Mouse (Mus musculus) macrophage (primary cell): Measurements from ENCODE around the gene Pdlim7. TPM values are rescaled to one million over a fixed set of nuclear protein-coding genes. Genes with fewer than 3 reads are reported as not detected.

Experiments used
- H3K27ac ChIP-seq: fragments of 350-480 bp; formaldehyde crosslinking; 2 replicates; pipeline ENCODE4 v1.9.0; 2021
- H3K36me3 ChIP-seq: fragments of 350-480 bp; formaldehyde crosslinking; 2 replicates; pipeline ENCODE4 v1.9.0; 2021; ENCODE audit errors: inconsistent target
- H3K4me3 ChIP-seq: fragments of 350-480 bp; formaldehyde crosslinking; 2 replicates; pipeline ENCODE4 v1.9.0; 2021; ENCODE audit errors: inconsistent target
- H3K79me2 ChIP-seq: fragments of 350-480 bp; formaldehyde crosslinking; 2 replicates; pipeline ENCODE4 v1.9.0; 2021; ENCODE audit errors: inconsistent target
- WGBS: methylation state at CpG from one replicate; pipeline ENCODE4 v1.1.7; 2026; ENCODE audit warnings: inconsistent platforms; ENCODE audit not compliant: missing documents; 5-methylcytosine and 5-hydroxymethylcytosine counted together
- polyA plus RNA-seq: library from polyadenylated mRNA; stranded (reverse); fragments of 250-400 nt; gene quantifications from 3 replicates; pipeline ENCODE4 v1.2.4, GENCODE M21; 2018; ENCODE audit warnings: inconsistent platforms

The Pdlim7 gene
- polyA plus RNA-seq, 1 experiment from 2014 or later = 0.44 TPM

DNA sequence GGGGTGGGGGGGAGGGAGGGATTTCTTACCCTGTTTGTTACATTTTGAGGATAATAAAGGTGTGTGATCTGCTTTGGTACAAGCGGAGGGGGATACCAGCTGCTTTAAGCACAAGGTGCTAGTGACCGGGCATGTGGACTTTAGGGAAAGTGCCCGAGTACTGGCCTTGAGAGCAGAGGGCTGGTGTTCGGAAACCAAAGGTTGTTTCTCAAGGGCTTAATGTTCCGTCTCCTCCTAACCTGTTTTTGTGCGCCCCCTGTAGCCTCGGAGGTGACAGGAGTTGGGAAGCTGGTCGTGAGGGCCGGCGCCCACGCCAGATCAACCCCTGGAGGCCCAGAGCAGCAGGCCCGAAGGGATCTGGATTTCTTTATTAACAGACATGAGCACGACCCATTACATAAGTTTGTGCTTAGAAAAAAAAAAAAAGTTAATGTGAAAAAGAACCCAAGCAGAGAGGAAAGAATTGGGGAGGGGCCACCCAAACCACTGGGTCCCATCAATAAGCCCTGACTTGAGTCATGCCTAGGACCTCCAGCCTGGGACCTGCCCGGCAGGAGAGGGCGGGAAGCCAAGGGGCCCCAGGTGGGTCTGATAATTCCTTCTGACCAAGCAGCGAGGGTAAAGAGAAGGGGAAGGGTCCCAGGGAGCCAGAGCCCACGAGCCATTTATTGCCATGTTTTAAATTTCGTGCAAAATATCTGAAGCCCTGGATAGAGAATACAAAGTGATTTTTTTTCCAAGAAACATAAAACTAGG, 40.2 kb downstream of the Pdlim7 start:
- no peak overlapping the region for H3K4me3 ChIP-seq
- no peaks in the 10 kb centered on the region for H3K36me3 ChIP-seq
- no peaks in the 10 kb centered on the region for H3K79me2 ChIP-seq
- 37% methylated on average over 18 of the region's 18 CpGs for WGBS
- H3K27ac ChIP-seq = no peak overlapping the region

- Histone ChIP-seq H3K4me3 (no peak overlapping the region), H3K79me2 (no peaks in the 10 kb centered on the region), H3K36me3 (no peaks in the 10 kb centered on the region), H3K27ac (no peak overlapping the region)
- 1% methylated on average over 100 of the region's 103 CpGs for WGBS
Measured at GRCm38 (mm10) chr13:55472132-55473022, 41.1 kb downstream of the Pdlim7 start.

DNA sequence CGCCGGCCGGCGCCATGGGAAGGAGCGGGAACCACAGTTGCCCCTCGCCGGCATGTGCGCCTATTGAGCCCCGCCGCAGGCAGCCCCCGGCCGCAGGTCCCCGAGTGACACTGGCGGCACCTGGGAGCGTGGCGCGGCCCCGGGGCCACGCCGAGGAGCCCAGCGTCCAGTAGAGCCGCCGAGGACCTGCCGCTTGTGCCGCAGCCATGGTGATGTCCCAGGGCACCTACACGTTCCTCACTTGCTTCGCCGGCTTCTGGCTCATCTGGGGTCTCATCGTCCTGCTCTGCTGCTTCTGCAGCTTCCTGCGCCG, 41.7 kb downstream of the Pdlim7 start:
- no peaks in the 10 kb centered on the region for H3K36me3 ChIP-seq
- WGBS = under 1% methylated on average over 31 of the region's 31 CpGs
- no peak overlapping the region for H3K27ac ChIP-seq
- no peak overlapping the region for H3K4me3 ChIP-seq
- H3K79me2 ChIP-seq = no peaks in the 10 kb centered on the region

DNA sequence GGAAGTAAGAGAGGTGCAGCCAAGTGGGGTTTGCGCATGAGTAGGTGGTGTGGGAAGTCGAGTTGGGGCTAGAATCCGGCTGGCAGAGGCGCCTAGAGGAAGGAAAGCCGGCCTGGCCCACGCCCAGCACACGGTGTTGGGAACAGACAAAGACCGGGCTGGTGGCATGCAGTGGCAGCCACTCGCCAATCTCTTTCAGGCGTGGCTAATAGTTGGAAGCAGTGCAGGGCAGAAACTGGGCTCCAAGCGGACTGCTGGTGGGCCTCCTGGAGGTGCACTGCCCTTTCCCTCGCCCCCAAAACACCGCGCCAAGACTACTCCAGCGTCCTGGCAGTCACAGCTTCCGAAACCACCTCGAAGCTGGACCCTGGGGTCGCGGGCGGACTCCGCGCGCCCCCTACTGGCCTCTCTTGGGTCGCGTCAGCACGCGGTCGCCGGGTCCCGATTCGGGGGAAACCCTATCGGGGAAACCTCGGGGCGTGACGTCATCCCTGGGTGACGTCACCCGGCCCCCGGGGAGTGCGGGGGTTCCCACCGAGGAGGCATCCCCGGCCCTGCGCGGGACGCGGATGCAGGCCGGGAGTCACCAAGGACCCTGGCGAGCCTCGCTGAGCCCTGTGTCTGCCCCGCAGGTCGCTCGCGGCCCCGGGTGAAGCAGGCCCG, 42.2 kb downstream of the Pdlim7 start:
- Histone ChIP-seq H3K27ac (no peak overlapping the region), H3K36me3 (no peaks in the 10 kb centered on the region), H3K79me2 (no peaks in the 10 kb centered on the region), H3K4me3 (no peak overlapping the region)
- 2% methylated on average over 49 of the region's 54 CpGs for whole genome bisulfite sequencing

DNA sequence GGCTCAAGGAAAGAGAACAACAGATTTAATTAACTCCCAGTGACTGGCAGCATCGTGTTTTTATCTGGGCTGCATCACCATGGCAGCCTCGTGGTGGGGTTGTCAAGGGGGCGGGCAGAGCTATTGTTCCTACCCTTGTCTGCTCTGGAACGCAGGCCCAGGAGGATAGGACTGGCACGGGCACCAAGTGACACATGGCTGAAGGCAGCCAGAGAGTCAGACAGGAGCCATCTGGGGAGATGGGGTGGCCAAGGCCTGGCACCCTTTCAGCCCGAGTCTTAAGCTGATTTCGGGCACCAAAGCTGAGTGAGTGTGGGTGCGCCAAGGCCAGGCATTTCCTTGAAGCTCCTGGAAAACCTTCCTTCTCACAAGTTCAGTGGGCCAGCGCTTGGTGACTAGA, 43.1 kb downstream of the Pdlim7 start:
- H3K36me3 ChIP-seq = no peaks in the 10 kb centered on the region
- H3K27ac ChIP-seq = no peak overlapping the region
- H3K79me2 ChIP-seq = no peaks in the 10 kb centered on the region
- 72% methylated on average over 9 of the region's 9 CpGs for WGBS
- H3K4me3 ChIP-seq = no peak overlapping the region

DNA sequence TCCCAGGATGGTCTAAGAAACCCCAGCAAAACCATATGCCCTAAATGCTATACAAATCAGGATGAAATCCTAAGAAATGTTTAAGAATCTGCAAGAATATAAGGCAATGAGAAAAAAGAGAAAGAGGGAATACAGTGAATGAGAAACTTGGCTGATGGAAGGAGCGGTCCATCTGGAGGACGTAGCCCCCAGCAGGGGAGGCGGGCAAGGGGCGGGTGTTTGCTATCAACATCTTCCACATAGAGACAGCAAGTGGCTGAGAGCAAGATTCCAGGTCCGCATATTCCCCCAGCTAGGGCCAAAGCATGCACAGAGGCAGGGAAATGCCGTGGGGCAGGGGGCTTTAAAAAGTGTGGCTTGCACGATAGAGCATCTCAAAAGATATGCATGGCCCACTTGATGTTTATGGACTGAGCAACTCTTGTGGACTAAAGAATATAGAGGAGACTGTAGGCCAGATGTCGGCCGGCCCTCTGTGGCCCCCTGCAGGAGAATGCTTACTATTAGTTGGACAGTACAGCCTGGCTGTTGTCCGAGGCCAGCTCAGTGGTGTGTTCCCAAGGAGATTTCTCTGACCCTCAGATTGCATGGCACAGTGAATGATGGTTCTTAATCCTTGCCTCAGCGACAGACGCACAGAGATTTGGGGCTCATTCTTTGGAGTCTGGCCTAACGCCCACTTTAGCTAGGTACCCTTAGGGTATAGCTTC, 44.5 kb downstream of the Pdlim7 start:
- no peaks in the 10 kb centered on the region for H3K79me2 ChIP-seq
- no peak overlapping the region for H3K27ac ChIP-seq
- no peak overlapping the region for H3K4me3 ChIP-seq
- no peaks in the 10 kb centered on the region for H3K36me3 ChIP-seq
- 54% methylated on average over 13 of the region's 13 CpGs for WGBS

DNA sequence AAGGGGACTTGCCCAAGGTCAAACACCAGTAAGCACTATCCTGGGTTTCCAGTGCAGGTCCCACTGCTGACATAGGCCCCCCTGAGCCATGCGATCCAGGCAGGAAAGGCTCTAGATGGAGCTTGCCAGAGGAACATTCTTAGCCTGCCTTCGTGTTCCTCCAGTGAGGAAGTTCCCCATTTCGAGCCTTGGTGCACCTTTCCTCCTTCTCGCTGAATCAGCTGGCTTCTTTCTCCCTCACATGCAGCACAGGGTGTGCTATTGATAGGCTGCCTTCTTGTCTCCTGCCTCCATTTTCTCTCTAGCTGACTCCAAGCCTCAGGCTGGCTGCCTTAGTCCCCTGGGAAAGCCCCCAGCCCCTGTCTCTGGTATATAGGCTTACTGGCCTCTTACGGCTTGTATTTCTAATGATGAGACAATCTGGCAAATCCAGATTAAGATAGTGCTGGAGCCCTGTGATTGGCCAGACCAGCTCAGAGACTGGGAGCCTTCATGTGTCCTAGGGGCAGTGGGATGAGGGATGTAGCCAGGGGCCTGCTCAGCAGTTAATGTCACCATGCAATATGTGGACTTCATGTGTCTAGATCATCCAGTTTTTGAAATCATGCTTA, 47.5 kb downstream of the Pdlim7 start:
- H3K4me3 ChIP-seq = no peak overlapping the region
- 29% methylated on average over 5 of the region's 5 CpGs for WGBS
- no peaks in the 10 kb centered on the region for H3K79me2 ChIP-seq
- no peaks in the 10 kb centered on the region for H3K36me3 ChIP-seq
- H3K27ac ChIP-seq = no peak overlapping the region

- H3K36me3 ChIP-seq = 0 out of 2 replicates have a peak, but pooled peaks cover 2% of the 10 kb centered on the region
- 9% methylated on average over 3 of the region's 3 CpGs for WGBS
- no peak overlapping the region for H3K4me3 ChIP-seq
- H3K79me2 ChIP-seq = no peaks in the 10 kb centered on the region
- H3K27ac ChIP-seq = no peak overlapping the region
Measured at GRCm38 (mm10) chr13:55465184-55465583, 48.3 kb downstream of the Pdlim7 start.

GRCm38 (mm10) chr13:55464027-55464884, 49.2 kb downstream of the Pdlim7 start, which contains the start of gene Prr7:
Gene Prr7 (plus strand): TSS chr13:55464267.
- WGBS = 3% methylated on average over 81 of the region's 84 CpGs
- no peak within 1 kb of the TSS for H3K27ac ChIP-seq
- peaks cover 11% of the 10 kb centered on the region; the same call in 1 of the 2 replicates for H3K36me3 ChIP-seq
- H3K4me3 ChIP-seq = no peak within 1 kb of the TSS
- no peaks in the 10 kb centered on the region for H3K79me2 ChIP-seq

GRCm38 (mm10) chr13:55463399-55464026, 50.0 kb downstream of the Pdlim7 start:
- WGBS = 33% methylated on average over 14 of the region's 14 CpGs
- H3K79me2 ChIP-seq = no peaks in the 10 kb centered on the region
- no peak overlapping the region for H3K27ac ChIP-seq
- peaks cover 19% of the 10 kb centered on the region; the same call in 1 of the 2 replicates for H3K36me3 ChIP-seq
- H3K4me3 ChIP-seq = no peak overlapping the region

GRCm38 (mm10) chr13:55462965-55463364, 50.5 kb downstream of the Pdlim7 start:
- Histone ChIP-seq H3K27ac (no peak overlapping the region), H3K36me3 (peaks cover 20% of the 10 kb centered on the region; the same call in 1 of the 2 replicates), H3K4me3 (no peak overlapping the region), H3K79me2 (no peaks in the 10 kb centered on the region)
- WGBS = 96% methylated on average over 2 of the region's 2 CpGs

GRCm38 (mm10) chr13:55451785-55452549, 61.5 kb downstream of the Pdlim7 start:
- Histone ChIP-seq H3K36me3 (peaks cover 39% of the 10 kb centered on the region; the same call in 1 of the 2 replicates), H3K79me2 (peaks cover 17% of the 10 kb centered on the region; the same call in 1 of the 2 replicates), H3K4me3 (no peak overlapping the region), H3K27ac (no peak overlapping the region)
- WGBS = 95% methylated on average over 14 of the region's 16 CpGs
